Mouse (Mus musculus) spleen, embryonic (tissue): ENCODE data around the gene Vps37c.

Source experiments
- CTCF ChIA-PET: fragments of 350-600 bp; sonication (Branson Sonifier 250); formaldehyde crosslinking; loops from one replicate; lab custom pipeline; 2022; lab: Charles Lee

Gene Vps37c

DNA sequence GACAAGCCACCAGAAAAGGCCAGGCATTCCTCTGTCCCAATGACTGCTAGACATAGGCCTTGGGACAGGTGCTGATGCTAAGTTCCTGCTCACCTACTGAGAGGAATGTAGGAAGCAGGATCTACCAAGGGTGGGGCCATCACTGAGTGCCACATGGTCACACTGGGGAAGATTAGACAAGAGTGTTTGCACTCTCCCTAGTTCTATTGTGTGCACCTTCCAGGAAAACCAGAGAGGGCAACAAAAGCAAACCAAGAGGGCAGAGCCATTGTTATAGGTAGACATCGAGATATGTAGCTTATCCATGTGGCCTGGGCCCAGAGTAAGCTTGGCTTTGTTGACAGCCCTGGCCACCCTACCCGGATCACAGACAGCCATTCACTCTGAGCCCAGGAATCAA is 2.8 kb upstream of the Vps37c start:
- CTCF ChIA-PET, result interaction anchor here (0.5 kb wide), 1 partner anchor 252 kb away, joined by 3 read pairs; no protein-coding TSS in a partner anchor

- CTCF ChIA-PET, result no interaction called here
Measured at GRCm38 (mm10) chr19:10689470-10690166, 1.1 kb downstream of the Vps37c start.

DNA sequence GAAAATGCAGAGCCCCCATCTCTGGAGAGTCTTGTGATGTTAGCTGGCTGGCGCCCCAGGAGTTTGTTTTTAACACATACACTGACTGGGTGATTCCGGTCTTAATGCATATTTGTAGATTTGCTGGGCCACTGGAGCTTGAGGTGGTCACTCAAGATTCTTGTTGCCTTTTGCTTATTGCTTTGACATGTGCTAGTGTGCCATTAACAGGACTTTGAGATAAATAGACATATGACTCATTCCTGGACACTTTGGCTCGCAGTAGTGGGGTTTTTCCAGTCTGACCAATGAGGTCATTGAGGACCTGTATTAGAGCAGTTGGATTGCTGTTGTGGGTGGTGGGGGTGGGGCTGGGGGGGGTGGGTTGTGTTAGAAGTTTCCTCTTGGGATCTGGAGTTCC is 1.8 kb downstream of the Vps37c start:
- CTCF ChIA-PET, result no interaction called here

DNA sequence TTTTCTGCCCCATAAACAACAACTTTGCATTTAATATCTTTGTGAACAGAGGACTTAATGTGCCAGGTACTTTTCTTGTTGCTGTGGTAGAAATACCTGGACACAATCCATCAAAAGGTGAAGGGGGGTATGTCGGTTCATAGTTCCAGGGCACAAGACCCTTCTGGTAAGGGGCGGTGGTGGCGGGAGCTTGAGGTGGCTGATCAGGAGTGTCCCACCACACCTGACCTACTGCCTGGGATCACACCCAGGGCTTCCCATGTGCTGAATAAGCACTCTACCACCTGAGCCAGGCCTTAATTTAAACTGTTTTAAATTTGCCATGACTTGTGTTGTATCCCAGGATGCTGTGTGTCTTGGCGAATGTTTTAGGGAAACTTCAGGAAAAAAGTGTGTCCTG is 2.6 kb downstream of the Vps37c start:
- CTCF ChIA-PET, result interaction anchor here (0.6 kb wide), 1 partner anchor 107 kb away, joined by 7 read pairs; no protein-coding TSS in a partner anchor

DNA sequence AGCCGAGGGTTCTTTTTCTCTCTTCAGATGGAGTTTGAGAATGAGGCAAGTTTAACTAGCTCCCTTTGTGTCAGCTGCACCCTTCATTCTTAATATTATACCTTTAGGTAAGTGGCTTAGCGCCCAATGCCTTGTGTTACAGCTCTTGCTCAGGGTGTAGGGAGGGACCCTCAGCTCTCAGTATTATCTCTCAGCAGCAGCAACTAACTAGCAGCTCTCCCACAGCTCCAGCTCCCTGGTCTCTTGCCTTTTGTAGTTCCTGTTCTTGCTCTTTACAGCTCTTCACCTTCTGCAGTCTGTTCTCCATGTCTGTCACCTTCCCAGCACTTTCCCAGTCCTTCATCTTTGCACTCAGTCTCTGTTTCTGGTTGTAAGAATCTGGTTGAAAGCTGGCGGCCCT is 3.1 kb downstream of the Vps37c start:
- CTCF ChIA-PET, result interaction anchor here (0.6 kb wide), 1 partner anchor 108 kb away, joined by 7 read pairs; no protein-coding TSS in a partner anchor

- CTCF ChIA-PET, result no interaction called here
Measured at GRCm38 (mm10) chr19:10692361-10692760, 3.8 kb downstream of the Vps37c start.

DNA sequence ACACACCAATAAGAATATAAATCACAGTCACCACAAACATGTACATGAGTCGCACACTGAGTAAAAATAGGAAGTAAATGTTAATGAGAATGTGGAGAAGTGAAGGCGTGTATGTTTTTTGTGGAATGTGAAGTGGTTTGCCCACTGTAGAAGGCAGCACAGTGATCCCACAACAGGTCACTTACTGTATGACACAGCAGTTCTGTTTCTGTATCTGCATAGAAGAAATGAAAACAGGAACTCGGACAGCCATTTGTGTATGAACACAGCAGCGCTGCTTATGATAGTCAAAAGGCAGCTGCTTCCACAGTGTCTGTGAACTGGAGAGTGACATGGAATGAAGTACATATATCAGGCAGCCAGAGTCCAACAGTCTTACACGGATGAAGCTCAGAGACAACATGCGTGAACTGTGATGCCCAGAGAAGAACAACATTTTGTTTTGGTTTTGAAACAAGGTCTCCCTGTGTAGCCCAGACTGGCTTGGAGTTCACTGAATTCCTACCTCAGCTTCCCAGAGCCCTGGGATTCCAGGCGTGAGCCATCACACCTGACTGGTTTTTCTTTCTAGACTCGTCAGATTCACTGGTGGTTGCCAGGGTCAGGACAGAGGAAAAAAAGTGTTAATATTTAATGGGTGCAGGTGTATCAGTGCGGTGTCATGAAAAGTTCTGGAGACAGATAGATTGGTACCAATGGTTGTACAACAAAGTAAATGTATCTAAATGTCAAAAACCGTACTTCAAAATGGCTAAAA is 5.6 kb downstream of the Vps37c start:
- CTCF ChIA-PET, result no interaction called here

- CTCF ChIA-PET, result interaction anchor here (0.7 kb wide), 1 partner anchor 28 kb away, joined by 4 read pairs; no protein-coding TSS in a partner anchor
Measured at GRCm38 (mm10) chr19:10695801-10696200, 7.3 kb downstream of the Vps37c start.

DNA sequence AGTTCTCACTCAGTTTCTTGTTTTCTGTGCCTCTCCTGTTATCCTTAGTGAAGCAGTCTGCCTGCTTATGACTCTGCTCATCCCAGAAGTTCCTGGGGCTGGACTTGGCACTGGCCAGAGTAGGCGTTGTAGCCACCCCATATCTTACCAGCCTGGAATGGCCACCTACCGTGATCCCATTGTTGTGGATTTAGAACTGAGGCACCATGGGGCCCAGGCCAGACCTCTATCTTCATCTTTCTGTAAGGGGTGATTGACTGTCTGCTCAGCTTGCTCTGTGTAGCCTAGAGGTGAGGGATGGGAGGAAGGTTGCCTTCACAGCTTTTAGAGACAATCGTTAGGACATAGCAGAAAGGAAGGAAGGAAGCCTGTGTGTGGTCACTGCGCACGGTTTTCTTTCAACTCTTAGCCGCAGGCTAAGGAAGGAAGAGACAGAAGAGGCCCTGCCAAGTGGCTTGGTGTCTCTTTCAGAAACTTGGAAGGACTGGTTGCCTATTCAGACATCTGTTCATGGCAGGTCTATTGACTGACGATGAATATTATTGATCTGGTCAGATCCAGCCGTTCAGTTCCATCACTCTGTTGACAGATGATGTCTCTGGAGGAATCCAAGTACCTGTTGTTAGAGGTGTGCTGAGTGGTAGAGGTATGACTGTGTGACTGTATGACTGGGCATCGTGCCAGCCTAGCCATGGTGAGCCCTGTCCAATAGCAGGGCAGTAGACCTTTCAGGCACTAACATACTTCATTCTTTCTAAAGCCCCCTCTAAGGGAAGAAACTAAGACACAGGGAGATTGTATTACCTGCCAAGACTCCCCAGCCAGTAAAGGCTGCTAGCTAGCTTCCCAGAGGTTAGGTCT is 9.8 kb downstream of the Vps37c start:
- CTCF ChIA-PET, result no interaction called here

- CTCF ChIA-PET, result no interaction called here
Measured at GRCm38 (mm10) chr19:10699851-10700250, 11.3 kb downstream of the Vps37c start.

GRCm38 (mm10) chr19:10701013-10701726 is 12.6 kb downstream of the Vps37c start:
- CTCF ChIA-PET, result no interaction called here

DNA sequence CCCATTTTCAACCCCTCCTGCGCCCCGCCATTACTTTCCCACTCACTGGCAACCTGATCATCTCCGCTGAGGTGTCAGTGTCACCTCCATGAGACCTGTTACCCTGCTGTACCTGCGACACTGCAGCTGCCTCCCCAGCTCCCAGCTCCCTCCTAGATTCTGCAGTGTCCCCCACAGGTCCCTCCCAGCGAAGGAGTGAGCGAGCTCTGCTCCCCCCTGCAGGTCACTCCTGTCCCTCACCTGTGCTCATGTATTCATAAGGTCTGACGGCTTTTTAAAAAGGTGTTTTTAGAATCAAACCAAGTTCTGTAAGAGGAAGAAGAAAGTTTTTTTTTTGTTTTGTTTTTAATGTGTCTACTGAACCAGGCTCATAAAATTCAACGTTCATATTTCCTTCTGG is 13.6 kb downstream of the Vps37c start:
- CTCF ChIA-PET, result no interaction called here

GRCm38 (mm10) chr19:10703470-10703869 is 14.9 kb downstream of the Vps37c start:
- CTCF ChIA-PET, result interaction anchor here (0.6 kb wide), 1 partner anchor 132 kb away, joined by 3 read pairs; no protein-coding TSS in a partner anchor

- CTCF ChIA-PET, result no interaction called here
Measured at GRCm38 (mm10) chr19:10707087-10707875, 18.7 kb downstream of the Vps37c start.

GRCm38 (mm10) chr19:10707881-10708280 is 19.3 kb downstream of the Vps37c start:
- CTCF ChIA-PET, result no interaction called here

GRCm38 (mm10) chr19:10708900-10709299 is 20.4 kb downstream of the Vps37c start:
- CTCF ChIA-PET, result interaction anchor here (1.4 kb wide), 2 partner anchors 15 to 31 kb away, joined by 4 to 9 read pairs; partner anchors contain the start of gene Pga5

- CTCF ChIA-PET, result interaction anchor here (0.6 to 1.4 kb wide), 5 partner anchors 11 to 253 kb away, joined by 3 to 9 read pairs (median 4); partner anchors contain the start of gene Pga5
Measured at GRCm38 (mm10) chr19:10709360-10710087, 21.0 kb downstream of the Vps37c start.

- CTCF ChIA-PET, result interaction anchor here (1.1 to 1.4 kb wide), 3 partner anchors 10 to 253 kb away, joined by 3 to 4 read pairs (median 4); no protein-coding TSS in a partner anchor
Measured at GRCm38 (mm10) chr19:10710088-10710511, 21.6 kb downstream of the Vps37c start.

GRCm38 (mm10) chr19:10710751-10711150 is 22.2 kb downstream of the Vps37c start:
- CTCF ChIA-PET, result interaction anchor here (1.3 kb wide), 1 partner anchor 10 kb away, joined by 4 read pairs; no protein-coding TSS in a partner anchor
